Mouse (Mus musculus): ENCODE results near the gene Gm28168. TPM values are rescaled to one million over a fixed set of nuclear protein-coding genes. Genes with fewer than 3 reads are reported as not detected.
"Not testable (repeated sequence)": the region's sequence is repeated elsewhere in the genome, so short reads cannot be mapped to it uniquely, and the experiment has no call there.

Gm28168 gene
- not detected in 2 replicates for polyA plus RNA-seq (2014; fragmentation: Nextera tagmentation; extraction: Ambion mirVana)

GRCm38 (mm10) chr1:117927715-117928114, at the start of gene Gm28168:
Gene Gm28168, plus strand, starts transcription at chr1:117928015.
- H3K4me2 ChIP-seq; H3K9me3 ChIP-seq (replicated peaks; ENCODE audit: control insufficient read depth, low read length); ATAC-seq (replicated peaks; ENCODE audit: insufficient number of reproducible peaks, low FRiP score, low TSS enrichment); H3K27ac ChIP-seq (ENCODE audit: low read depth, low read length); H3K36me3 ChIP-seq (ENCODE audit: control insufficient read depth, insufficient read depth, low read length); H3K4me3 ChIP-seq (ENCODE audit: low read depth, low read length); H3K27me3 ChIP-seq (ENCODE audit: control insufficient read depth, insufficient read depth, low read length); H3K9ac ChIP-seq (ENCODE audit: low read depth, low read length); H3K4me1 ChIP-seq (ENCODE audit: control insufficient read depth, insufficient read depth, low read length): not testable (repeated sequence)
- WGBS (ENCODE audit: insufficient replicate concordance), result 59% methylated on average over 1 of the region's 1 CpGs

GRCm38 (mm10) chr1:117965639-117966038, 37.8 kb downstream of the Gm28168 start, which contains the start of gene Gm7145:
Gene Gm7145, plus strand, starts transcription at chr1:117965939.
- 73% methylated on average over 4 of the region's 4 CpGs for WGBS (ENCODE audit: insufficient replicate concordance)
- Histone ChIP-seq H3K36me3 (ENCODE audit: control insufficient read depth, insufficient read depth, low read length) (no peaks in the 10 kb centered on the region), H3K4me2 (no peak within 1 kb of the TSS), H3K4me1 (ENCODE audit: control insufficient read depth, insufficient read depth, low read length) (no peaks in the 10 kb centered on the region), H3K27ac (ENCODE audit: low read depth, low read length) (no peak within 1 kb of the TSS), H3K9me3 (replicated peaks; ENCODE audit: control insufficient read depth, low read length) (no peaks in the 10 kb centered on the region; the same call in 1 of the 2 replicates), H3K9ac (ENCODE audit: low read depth, low read length) (no peak within 1 kb of the TSS), H3K4me3 (ENCODE audit: low read depth, low read length) (no peak within 1 kb of the TSS), H3K27me3 (ENCODE audit: control insufficient read depth, insufficient read depth, low read length) (no peaks in the 10 kb centered on the region)
- ATAC-seq (replicated peaks; ENCODE audit: insufficient number of reproducible peaks, low FRiP score, low TSS enrichment), result no peak

Other genes with a start within 250 kb of the Gm28168 start
- gene Gm28363, start 230.9 kb upstream of the Gm28168 start, polyA plus RNA-seq (2014; fragmentation: Nextera tagmentation; extraction: Ambion mirVana), result not detected in 2 replicates
- not detected in 2 replicates for gene B020011L13Rik, start 146.9 kb upstream of the Gm28168 start, polyA plus RNA-seq (2014; fragmentation: Nextera tagmentation; extraction: Ambion mirVana)
- gene Gm28360, start 97.9 kb upstream of the Gm28168 start, polyA plus RNA-seq (2014; fragmentation: Nextera tagmentation; extraction: Ambion mirVana), result not detected in 2 replicates
- not detected in 2 replicates for gene Gm7145, start 37.9 kb downstream of the Gm28168 start, polyA plus RNA-seq (2014; fragmentation: Nextera tagmentation; extraction: Ambion mirVana)
- 0.04 TPM in 1 of 2 replicates, not detected in the other for gene Gm29106, start 248.5 kb downstream of the Gm28168 start, polyA plus RNA-seq (2014; fragmentation: Nextera tagmentation; extraction: Ambion mirVana)

Data from heart, embryonic 11.5 days (tissue).